Mouse (Mus musculus) bone marrow macrophage, adult 2 months (primary cell): ENCODE results near the gene Xpo6. TPM values are rescaled to one million over a fixed set of nuclear protein-coding genes. Genes with fewer than 3 reads are reported as not detected.

ENCODE experiments used
- H3K27ac ChIP-seq: 2 replicates; pipeline ENCODE4 v1.5.1; 2012; ENCODE audit warnings: low read depth, low read length; ENCODE audit not compliant: insufficient read depth
- H3K4me1 ChIP-seq: 2 replicates; pipeline ENCODE4 v1.6.1; 2012; ENCODE audit warnings: low read length; ENCODE audit not compliant: control insufficient read depth, insufficient read depth
- H3K4me3 ChIP-seq: 2 replicates; pipeline ENCODE4 v1.5.1; 2012; ENCODE audit warnings: mild to moderate bottlenecking, low read length, moderate library complexity; ENCODE audit not compliant: insufficient read depth
- CTCF ChIP-seq: IDR thresholded peaks from 2 replicates; pipeline ENCODE4 v1.5.1; 2012; ENCODE audit warnings: low read depth, mild to moderate bottlenecking, low read length, moderate library complexity
- POLR2A ChIP-seq: IDR thresholded peaks from 2 replicates; pipeline ENCODE4 v1.6.1; 2012; ENCODE audit warnings: mild to moderate bottlenecking, low read depth, low read length, borderline replicate concordance
- polyA plus RNA-seq: library from polyadenylated mRNA; stranded (reverse); fragments of >200 nt; gene quantifications from 2 replicates; pipeline ENCODE4 v1.2.4, GENCODE M21; 2012; ENCODE audit not compliant: missing spikeins, insufficient read depth, insufficient read length

Gene Xpo6
- polyA plus RNA-seq, 1 experiment, result 64.2 TPM

- TF ChIP-seq CTCF, result no peak
- no peak for TF ChIP-seq POLR2A
- H3K4me1 ChIP-seq, result peaks cover 11% of the 10 kb centered on the region
- H3K4me3 ChIP-seq, result no peak overlapping the region
- no peak overlapping the region for H3K27ac ChIP-seq
These were observed 34.3 kb upstream of the Xpo6 start for GRCm38 (mm10) chr7:126234611-126235010.

GRCm38 (mm10) chr7:126232345-126233071, 32.2 kb upstream of the Xpo6 start:
- H3K4me1 ChIP-seq, result peaks cover 11% of the 10 kb centered on the region
- no peak for TF ChIP-seq POLR2A
- no peak for TF ChIP-seq CTCF
- no peak overlapping the region for H3K4me3 ChIP-seq
- no peak overlapping the region for H3K27ac ChIP-seq

- no peak overlapping the region for H3K27ac ChIP-seq
- peaks cover 7% of the 10 kb centered on the region for H3K4me1 ChIP-seq
- no peak overlapping the region for H3K4me3 ChIP-seq
- TF ChIP-seq CTCF (no peak), POLR2A (no peak)
These were observed 30.3 kb upstream of the Xpo6 start for GRCm38 (mm10) chr7:126230357-126231148.

GRCm38 (mm10) chr7:126226136-126226535, 25.8 kb upstream of the Xpo6 start:
- Histone ChIP-seq H3K4me3 (no peak overlapping the region), H3K27ac (no peak overlapping the region), H3K4me1 (peaks cover 7% of the 10 kb centered on the region)
- TF ChIP-seq CTCF, result no peak
- no peak for TF ChIP-seq POLR2A

- Histone ChIP-seq H3K4me1 (no peaks in the 10 kb centered on the region), H3K27ac (no peak overlapping the region), H3K4me3 (no peak overlapping the region)
- TF ChIP-seq CTCF (no peak), POLR2A (no peak)
These were observed 22.5 kb upstream of the Xpo6 start for GRCm38 (mm10) chr7:126222753-126223152.

GRCm38 (mm10) chr7:126220611-126221010, 20.3 kb upstream of the Xpo6 start:
- H3K27ac ChIP-seq, result no peak overlapping the region
- H3K4me1 ChIP-seq, result no peaks in the 10 kb centered on the region
- TF ChIP-seq CTCF (no peak), POLR2A (no peak)
- H3K4me3 ChIP-seq, result no peak overlapping the region

GRCm38 (mm10) chr7:126218311-126218710, 18.0 kb upstream of the Xpo6 start:
- no peak overlapping the region for H3K27ac ChIP-seq
- H3K4me1 ChIP-seq, result no peaks in the 10 kb centered on the region
- H3K4me3 ChIP-seq, result no peak overlapping the region
- TF ChIP-seq CTCF (no peak), POLR2A (no peak)

- Histone ChIP-seq H3K4me3 (no peak overlapping the region), H3K4me1 (no peaks in the 10 kb centered on the region), H3K27ac (no peak overlapping the region)
- no peak for TF ChIP-seq CTCF
- TF ChIP-seq POLR2A, result no peak
These were observed 16.6 kb upstream of the Xpo6 start for GRCm38 (mm10) chr7:126216867-126217266.

- Histone ChIP-seq H3K27ac (peak overlapping the region; percentile 53; the same call in 1 of the 2 replicates), H3K4me1 (peaks cover 8% of the 10 kb centered on the region), H3K4me3 (no peak overlapping the region)
- TF ChIP-seq CTCF (no peak), POLR2A (no peak)
These were observed 10.6 kb upstream of the Xpo6 start for GRCm38 (mm10) chr7:126210856-126211255.

GRCm38 (mm10) chr7:126200997-126201345, 670 bp upstream of the Xpo6 start:
- peaks cover 9% of the 10 kb centered on the region for H3K4me1 ChIP-seq
- H3K27ac ChIP-seq, result no peak overlapping the region
- peak overlapping the region; percentile 64 for H3K4me3 ChIP-seq
- TF ChIP-seq CTCF (no peak), POLR2A (no peak)
